Mouse (Mus musculus) ovary, postnatal 14 days (tissue): ENCODE results near the gene Crisp1.

Experiments used
- DNase-seq: peaks from one replicate; pipeline ENCODE4 v3.0.0; 2022; ENCODE audit warnings: low spot score

Crisp1 gene

DNA sequence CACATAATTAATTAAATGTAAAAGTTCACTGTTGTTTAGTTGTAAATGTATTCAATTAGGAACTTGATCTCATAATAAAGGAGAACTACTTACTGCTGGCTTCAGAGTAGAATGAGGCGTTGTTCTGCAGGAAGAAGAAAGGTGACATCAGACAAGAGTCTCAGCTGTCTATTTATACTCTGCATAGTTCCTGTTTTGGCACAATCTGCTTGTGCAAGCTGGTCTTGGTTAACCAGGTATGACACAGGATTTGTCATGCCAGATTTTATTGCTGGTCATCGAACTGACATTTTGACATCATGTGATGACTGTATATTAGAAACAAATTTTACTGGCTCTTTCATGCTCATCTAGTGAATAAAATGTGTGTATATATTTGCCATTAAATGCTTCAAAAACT is at the start of gene Crisp1:
Crisp1 (minus strand) TSS at position 146 of the 400 bp plus-strand sequence.
- DNase-seq: no peak

DNA sequence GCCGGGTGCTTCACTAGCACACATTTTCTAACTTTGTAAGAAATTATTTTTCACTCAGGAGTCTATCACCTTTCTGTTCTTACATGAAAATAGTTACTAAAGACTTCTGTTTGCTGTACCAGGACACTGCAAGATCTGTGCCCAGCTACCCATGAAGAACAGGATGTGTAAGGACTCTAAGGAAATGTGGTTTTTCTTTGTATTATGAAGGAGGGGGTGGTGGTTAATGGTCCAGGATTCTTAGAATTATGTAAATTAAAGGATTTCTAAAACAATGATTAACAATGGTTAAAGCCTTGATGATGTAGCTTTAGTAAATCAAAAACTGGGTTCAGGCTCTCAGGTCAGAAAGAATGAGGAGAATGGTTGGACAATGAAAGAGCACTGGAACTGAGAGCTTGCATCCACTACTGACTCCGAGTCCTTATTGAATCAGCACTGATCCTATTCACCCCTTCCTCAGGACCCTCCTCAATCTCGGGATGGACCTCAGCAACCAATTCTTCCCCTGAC is 23.5 kb upstream of the Crisp1 start:
- DNase-seq: no peak

DNA sequence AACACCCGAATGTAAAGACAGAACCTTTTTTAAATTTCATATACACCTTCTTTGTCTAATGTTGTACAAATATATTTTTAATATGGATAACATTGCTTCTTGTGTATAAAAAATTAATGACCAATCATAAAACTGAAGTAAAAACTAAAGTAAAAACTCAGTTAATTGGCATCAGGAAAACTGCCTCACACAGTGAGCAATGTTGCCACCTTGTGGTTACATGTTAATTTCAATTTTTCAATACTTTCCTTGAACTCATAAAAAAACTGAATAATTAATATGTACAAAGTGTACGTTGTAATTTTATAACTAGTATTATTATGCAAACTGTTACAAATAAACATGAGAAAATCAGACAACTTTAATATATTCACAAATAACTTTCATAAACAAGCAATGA is 33.6 kb downstream of the Crisp1 start:
- no peak for DNase-seq

DNA sequence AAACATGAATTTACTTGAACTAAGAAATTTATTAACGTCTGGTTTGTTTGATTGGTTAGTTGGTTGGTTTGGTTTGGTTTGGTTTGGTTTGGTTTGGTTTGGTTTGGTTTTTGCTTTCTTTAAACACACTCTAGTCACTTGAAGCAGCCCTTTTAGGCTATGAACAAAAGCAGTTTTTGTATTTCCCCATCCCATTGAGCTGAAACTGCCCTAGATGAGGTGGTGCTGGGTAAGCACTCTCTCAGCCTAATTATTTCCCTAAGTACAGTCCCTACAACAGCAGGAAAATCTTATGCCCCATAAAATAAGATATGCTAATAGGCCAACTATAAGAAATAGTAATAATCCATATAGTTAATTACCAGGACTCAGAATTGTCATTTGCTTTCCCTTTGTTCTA is 43.5 kb downstream of the Crisp1 start:
- no peak for DNase-seq

DNA sequence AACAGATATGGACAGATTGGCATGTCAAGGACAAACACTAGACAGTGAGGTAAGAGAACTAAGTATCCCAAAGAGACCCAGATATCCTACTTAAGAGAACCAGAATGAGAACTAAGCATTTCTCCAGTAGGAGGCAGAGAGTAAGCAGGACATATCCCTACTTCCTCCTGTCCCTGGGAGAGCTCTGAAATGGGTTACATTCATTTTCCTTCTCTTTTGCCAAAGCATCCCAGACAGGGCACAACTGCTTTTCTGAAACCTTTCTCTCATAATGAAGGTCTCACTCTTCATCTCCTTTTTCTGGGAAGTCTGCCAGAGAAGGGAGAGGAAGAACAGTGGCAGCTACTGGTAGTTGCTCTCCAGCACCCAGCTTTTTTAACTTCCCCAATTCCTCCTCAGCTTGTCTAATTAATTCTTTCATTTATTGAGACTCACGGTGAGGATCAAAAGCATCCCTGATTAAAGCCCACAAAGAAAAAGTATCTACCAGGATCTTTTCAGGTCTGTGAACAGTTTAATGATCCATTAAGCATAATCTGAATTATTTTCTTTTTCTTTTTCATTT is 44.0 kb downstream of the Crisp1 start:
- no peak for DNase-seq

DNA sequence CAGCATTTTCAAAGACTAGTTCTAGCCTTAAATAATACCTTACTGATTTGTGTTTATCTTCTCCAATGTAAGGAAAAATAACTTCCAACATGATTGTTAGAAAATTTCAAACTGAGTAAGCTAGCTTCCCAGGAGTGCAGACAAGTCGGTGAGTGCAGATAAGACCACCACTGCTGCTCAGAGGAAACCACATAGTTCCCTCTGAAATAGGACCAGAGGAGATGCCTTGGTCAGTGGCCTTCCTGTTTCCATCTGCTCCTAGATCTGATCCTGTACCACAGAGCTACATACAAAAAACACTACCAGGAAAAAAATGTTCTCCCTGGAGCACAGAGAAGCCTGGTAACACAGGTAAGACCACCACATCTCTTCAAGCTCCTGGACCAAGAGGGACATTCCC is 66.5 kb downstream of the Crisp1 start:
- no peak for DNase-seq
